ENCODE assay signal across 10 mouse cellular contexts in genomic region chr11:79771431-79771830, GRCm38 (mm10).
DNase-seq lines count a peak whose midpoint lies in the region; ATAC-seq lines count a peak whose summit lies in the region.
"Had no signal": no experiment of that assay in that cellular context is flagged by ENCODE, and none has a peak within 500 bp of the region (broad histone marks: within the 10 kb centered on the region; RNA-seq: fewer than 3 reads in every experiment).

No protein-coding gene starts in this region.

- H3K4me3 ChIP-seq in forebrain, embryonic 14.5 days (ENCODE audit: low read depth, low read length) = no peak overlapping the region
- no peak overlapping the region for H3K4me3 ChIP-seq in hindbrain, embryonic 14.5 days (replicated peaks; ENCODE audit: low read length)
- H3K4me3 ChIP-seq: midbrain, embryonic 12.5 days had no signal

- H3K36me3 ChIP-seq in forebrain, embryonic 14.5 days (ENCODE audit: control insufficient read depth, insufficient read depth, low read length) = no peaks in the 10 kb centered on the region
- no peaks in the 10 kb centered on the region for H3K36me3 ChIP-seq in hindbrain, embryonic 14.5 days (replicated peaks; ENCODE audit: control insufficient read depth, insufficient read depth)
- H3K36me3 ChIP-seq: midbrain, embryonic 12.5 days had no signal

- no peaks in the 10 kb centered on the region for H3K4me1 ChIP-seq in forebrain, embryonic 14.5 days (ENCODE audit: control insufficient read depth, insufficient read depth, low read length)
- no peaks in the 10 kb centered on the region for H3K4me1 ChIP-seq in hindbrain, embryonic 14.5 days (replicated peaks; ENCODE audit: control insufficient read depth, insufficient read depth, low read length)

- no peak overlapping the region for H3K27ac ChIP-seq in forebrain, embryonic 14.5 days (ENCODE audit: low read depth, low read length)
- H3K27ac ChIP-seq in hindbrain, embryonic 14.5 days = no peak overlapping the region
- H3K27ac ChIP-seq: midbrain, embryonic 12.5 days had no signal

- 63% methylated on average over 3 of the region's 3 CpGs for WGBS in forebrain, embryonic 14.5 days
- WGBS in hindbrain, embryonic 14.5 days = 44% methylated on average over 3 of the region's 3 CpGs

- no peak overlapping the region for H3K4me2 ChIP-seq in forebrain, embryonic 14.5 days (ENCODE audit: low read length)
- no peak overlapping the region for H3K4me2 ChIP-seq in hindbrain, embryonic 14.5 days (replicated peaks)
- H3K4me2 ChIP-seq: midbrain, embryonic 12.5 days had no signal

- DNase-seq in urinary bladder, postnatal 36 days (ENCODE audit: low spot score in 2 of 2) = peak; percentile 12 to 59
- DNase-seq in urinary bladder, adult 2 months (ENCODE audit: low spot score) = no peak
- peak; percentile 95 for DNase-seq in kidney, adult 9 months
- peak; percentile 93 to 95 for DNase-seq in lung, adult 18-20 months
- no peak for DNase-seq in left cerebral cortex, postnatal 25 days (ENCODE audit: low spot score in 2 of 2)
- no peak for DNase-seq in cerebellum, adult 9-11 months
- no peak for DNase-seq in forebrain, embryonic 14.5 days (ENCODE audit: low spot score)
- no peak for DNase-seq in hindbrain, embryonic 14.5 days (ENCODE audit: low spot score)
- DNase-seq: right cerebral cortex, postnatal 4 days had no signal

- H3K27me3 ChIP-seq in forebrain, embryonic 14.5 days (replicated peaks; ENCODE audit: control insufficient read depth, insufficient read depth, low read length) = no peaks in the 10 kb centered on the region
- H3K27me3 ChIP-seq in hindbrain, embryonic 14.5 days (ENCODE audit: control insufficient read depth, insufficient read depth, low read length) = no peaks in the 10 kb centered on the region
- H3K27me3 ChIP-seq: midbrain, embryonic 12.5 days had no signal

- no peak overlapping the region for H3K9ac ChIP-seq in forebrain, embryonic 14.5 days (ENCODE audit: low read length)
- no peak overlapping the region for H3K9ac ChIP-seq in hindbrain, embryonic 14.5 days
- H3K9ac ChIP-seq: midbrain, embryonic 12.5 days had no signal

- no peak for ATAC-seq in forebrain, embryonic 14.5 days
- ATAC-seq in hindbrain, embryonic 14.5 days (ENCODE audit: low FRiP score) = no peak

- intact Hi-C loops in left cerebral cortex, postnatal 25 days (cut with DNase I) = no loop called here

- H3K9me3 ChIP-seq in forebrain, embryonic 14.5 days (replicated peaks; ENCODE audit: control insufficient read depth, low read length) = no peaks in the 10 kb centered on the region
- H3K9me3 ChIP-seq in hindbrain, embryonic 14.5 days (ENCODE audit: control insufficient read depth, low read length) = no peaks in the 10 kb centered on the region

Comparison
In these comparisons a context has a peak if more than half of its experiments do, and no peak if none do; other contexts are left out.
1. DNase-seq: peak in urinary bladder, postnatal 36 days (2 of 2), kidney, adult 9 months (single experiment) and lung, adult 18-20 months (2 of 2); none in urinary bladder, adult 2 months (single experiment), left cerebral cortex, postnatal 25 days (0 of 2), cerebellum, adult 9-11 months (single experiment), forebrain, embryonic 14.5 days (single experiment) and hindbrain, embryonic 14.5 days (single experiment).